Mouse (Mus musculus) layer of hippocampus, postnatal 36 days (tissue): ENCODE data around the gene Hipk2. TPM values are rescaled to one million over a fixed set of nuclear protein-coding genes. Genes with fewer than 3 reads are reported as not detected.

Source experiments
- DNase-seq, 2 experiments: peaks; one replicate each; pipeline ENCODE4 v3.0.0; 2022
- total RNA-seq, 2 experiments: library from RNA; stranded (reverse); gene quantifications; 2 replicates each; pipeline ENCODE4 v1.2.3; 2021

Gene Hipk2
- total RNA-seq, 2 experiments from 2014 or later, result 52.7 to 64.1 TPM

- no peak for DNase-seq
These were observed 9.6 kb downstream of the Hipk2 start for GRCm38 (mm10) chr6:38866357-38866756.

- no peak for DNase-seq
These were observed 10.2 kb downstream of the Hipk2 start for GRCm38 (mm10) chr6:38865805-38866204.

- DNase-seq, result no peak
These were observed 12.4 kb downstream of the Hipk2 start for GRCm38 (mm10) chr6:38863595-38863994.

- no peak for DNase-seq
These were observed 15.7 kb downstream of the Hipk2 start for GRCm38 (mm10) chr6:38860301-38860700.

GRCm38 (mm10) chr6:38859819-38860218 lies 16.1 kb downstream of the Hipk2 start:
- DNase-seq, result no peak

- no peak for DNase-seq
These were observed 22.4 kb downstream of the Hipk2 start for GRCm38 (mm10) chr6:38853561-38853992.

GRCm38 (mm10) chr6:38851740-38852139 lies 24.2 kb downstream of the Hipk2 start:
- DNase-seq, result no peak

- no peak for DNase-seq
These were observed 25.2 kb downstream of the Hipk2 start for GRCm38 (mm10) chr6:38850715-38851259.

GRCm38 (mm10) chr6:38847958-38848910 lies 27.7 kb downstream of the Hipk2 start:
- DNase-seq, result no peak

- DNase-seq, result no peak
These were observed 28.5 kb downstream of the Hipk2 start for GRCm38 (mm10) chr6:38847447-38847846.

GRCm38 (mm10) chr6:38846330-38847195 lies 29.4 kb downstream of the Hipk2 start:
- no peak for DNase-seq

GRCm38 (mm10) chr6:38845876-38846275 lies 30.1 kb downstream of the Hipk2 start:
- no peak for DNase-seq

- no peak for DNase-seq
These were observed 30.8 kb downstream of the Hipk2 start for GRCm38 (mm10) chr6:38845117-38845516.

GRCm38 (mm10) chr6:38841551-38841950 lies 34.4 kb downstream of the Hipk2 start:
- DNase-seq, result no peak

GRCm38 (mm10) chr6:38840780-38841179 lies 35.2 kb downstream of the Hipk2 start:
- DNase-seq, result no peak

GRCm38 (mm10) chr6:38840380-38840779 lies 35.6 kb downstream of the Hipk2 start:
- peak; percentile 36 to 37 for DNase-seq

GRCm38 (mm10) chr6:38839891-38840290 lies 36.1 kb downstream of the Hipk2 start:
- DNase-seq, result no peak

- DNase-seq, result no peak
These were observed 37.9 kb downstream of the Hipk2 start for GRCm38 (mm10) chr6:38838061-38838460.

GRCm38 (mm10) chr6:38835217-38835616 lies 40.7 kb downstream of the Hipk2 start:
- no peak for DNase-seq

GRCm38 (mm10) chr6:38834727-38835126 lies 41.2 kb downstream of the Hipk2 start:
- no peak for DNase-seq

GRCm38 (mm10) chr6:38833721-38834120 lies 42.2 kb downstream of the Hipk2 start:
- no peak for DNase-seq

- DNase-seq, result no peak
These were observed 46.5 kb downstream of the Hipk2 start for GRCm38 (mm10) chr6:38829452-38829851.

- DNase-seq, result no peak
These were observed 47.8 kb downstream of the Hipk2 start for GRCm38 (mm10) chr6:38828211-38828610.
